Mouse (Mus musculus): ENCODE measurements around the gene Nsun7. TPM values are rescaled to one million over a fixed set of nuclear protein-coding genes. Genes with fewer than 3 reads are reported as not detected.

The Nsun7 gene
- polyA plus RNA-seq, 1 experiment from 2014 or later: 0.38 TPM

DNA sequence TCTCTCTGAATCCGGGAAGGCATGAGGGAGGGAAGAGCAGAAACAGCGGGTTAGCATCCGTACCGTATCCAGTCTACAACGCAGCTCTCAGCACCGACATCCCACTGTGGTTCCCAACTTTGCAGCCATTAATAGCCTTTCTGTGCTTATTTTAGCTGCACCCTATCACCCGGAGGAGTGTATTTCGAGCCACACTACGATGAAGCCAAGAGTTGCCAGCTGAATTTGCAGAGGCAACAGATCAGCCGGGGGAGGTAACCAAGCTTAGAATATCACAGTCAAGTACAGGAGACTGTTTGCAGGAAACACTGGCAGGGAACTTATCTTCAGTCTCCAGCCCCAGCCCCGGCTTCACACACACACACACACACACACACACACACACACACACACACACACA lies 63.9 kb downstream of the Nsun7 start:
- Histone ChIP-seq H3K27me3 (ENCODE audit: insufficient read depth, low read length) (no peaks in the 10 kb centered on the region), H3K4me3 (replicated peaks; ENCODE audit: low read depth, low read length) (no peak overlapping the region), H3K4me2 (ENCODE audit: low read length) (no peak overlapping the region), H3K9me3 (replicated peaks; ENCODE audit: low read length) (no peaks in the 10 kb centered on the region), H3K27ac (no peak overlapping the region), H3K4me1 (replicated peaks; ENCODE audit: insufficient read depth, low read length) (no peaks in the 10 kb centered on the region), H3K9ac (ENCODE audit: low read depth, low read length) (no peak overlapping the region), H3K36me3 (ENCODE audit: insufficient read depth, low read length) (no peaks in the 10 kb centered on the region)
- ATAC-seq (replicated peaks; ENCODE audit: low FRiP score, low read depth): no peak
- peak; percentile 54 for DNase-seq (ENCODE audit: low spot score)
- TF ChIP-seq CTCF (IDR thresholded peaks at IDR 0.05; ENCODE audit: low read depth): no peak
- 43% methylated on average over 11 of the region's 11 CpGs for WGBS

DNA sequence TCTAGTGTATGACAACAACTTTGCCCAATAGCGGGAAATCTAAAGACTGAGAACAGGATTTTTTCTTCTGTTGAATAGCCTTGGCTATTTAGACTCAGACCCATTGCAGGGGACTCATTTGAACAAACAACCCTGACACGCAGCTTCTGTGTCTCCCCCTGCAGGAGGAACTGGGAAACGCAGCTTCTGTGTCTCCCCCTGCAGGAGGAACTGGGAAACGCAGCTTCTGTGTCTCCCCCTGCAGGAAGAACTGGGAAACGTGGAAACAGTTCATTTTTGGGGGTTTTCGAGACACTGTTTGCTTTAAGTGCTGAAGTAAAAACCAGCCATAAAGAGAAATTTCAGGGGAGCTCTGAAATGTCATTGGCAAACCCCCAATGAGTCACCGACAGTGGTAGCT lies 66.7 kb downstream of the Nsun7 start:
- ATAC-seq (replicated peaks; ENCODE audit: low FRiP score, low read depth): no peak
- H3K27ac ChIP-seq: no peak overlapping the region
- 83% methylated on average over 7 of the region's 7 CpGs for WGBS

DNA sequence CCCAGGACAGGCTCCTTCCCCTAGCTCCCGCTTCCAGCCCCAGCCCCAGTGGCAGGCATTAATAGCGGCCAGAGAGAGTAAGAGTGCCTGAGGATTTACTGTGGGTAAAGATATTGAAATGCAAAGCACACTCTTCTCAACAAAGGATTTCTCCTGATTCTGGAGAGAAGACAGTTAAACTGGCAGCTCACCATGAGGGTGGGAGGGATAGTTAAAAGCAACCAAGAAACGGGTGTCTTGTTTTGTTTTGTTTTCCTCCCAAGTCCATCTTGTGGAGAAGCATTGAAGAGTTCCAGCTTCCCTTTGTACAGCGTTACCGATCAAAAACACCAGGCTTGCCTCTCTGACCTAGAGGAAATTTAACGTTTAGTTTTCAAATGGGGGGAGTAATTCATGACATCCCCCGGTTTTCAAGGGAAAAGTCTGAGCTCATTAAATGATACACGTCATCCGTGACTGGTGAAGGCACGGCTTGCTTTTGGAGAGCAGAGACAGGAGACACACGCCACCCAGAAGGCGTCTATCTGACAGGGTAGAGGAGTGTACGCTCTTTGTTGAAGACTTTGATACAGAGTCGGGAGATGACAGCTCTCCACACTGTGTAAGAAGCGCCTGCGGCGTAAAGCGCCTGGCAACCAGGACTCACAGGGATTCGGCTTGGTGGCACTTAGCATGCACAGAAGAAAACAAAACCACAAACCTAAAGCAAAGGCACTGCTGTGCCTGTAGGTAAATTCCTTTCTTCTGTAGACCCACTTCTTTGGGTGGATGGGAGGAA lies 68.4 kb downstream of the Nsun7 start:
- H3K4me2 ChIP-seq (ENCODE audit: low read length): peak overlapping the region; percentile 32
- no peak overlapping the region for H3K4me3 ChIP-seq (replicated peaks; ENCODE audit: low read depth, low read length)

More for the DNA sequence above, 66.7 kb downstream of the Nsun7 start:
- H3K4me3 ChIP-seq (replicated peaks; ENCODE audit: low read depth, low read length): no peak overlapping the region
- no peak overlapping the region for H3K4me2 ChIP-seq (ENCODE audit: low read length)
- no peaks in the 10 kb centered on the region for H3K4me1 ChIP-seq (replicated peaks; ENCODE audit: insufficient read depth, low read length)
- TF ChIP-seq CTCF (IDR thresholded peaks at IDR 0.05; ENCODE audit: low read depth): peak; percentile 94
- no peak overlapping the region for H3K9ac ChIP-seq (ENCODE audit: low read depth, low read length)
- no peaks in the 10 kb centered on the region for H3K9me3 ChIP-seq (replicated peaks; ENCODE audit: low read length)
- DNase-seq (ENCODE audit: low spot score): no peak
- no peaks in the 10 kb centered on the region for H3K27me3 ChIP-seq (ENCODE audit: insufficient read depth, low read length)
- H3K36me3 ChIP-seq (ENCODE audit: insufficient read depth, low read length): no peaks in the 10 kb centered on the region

DNA sequence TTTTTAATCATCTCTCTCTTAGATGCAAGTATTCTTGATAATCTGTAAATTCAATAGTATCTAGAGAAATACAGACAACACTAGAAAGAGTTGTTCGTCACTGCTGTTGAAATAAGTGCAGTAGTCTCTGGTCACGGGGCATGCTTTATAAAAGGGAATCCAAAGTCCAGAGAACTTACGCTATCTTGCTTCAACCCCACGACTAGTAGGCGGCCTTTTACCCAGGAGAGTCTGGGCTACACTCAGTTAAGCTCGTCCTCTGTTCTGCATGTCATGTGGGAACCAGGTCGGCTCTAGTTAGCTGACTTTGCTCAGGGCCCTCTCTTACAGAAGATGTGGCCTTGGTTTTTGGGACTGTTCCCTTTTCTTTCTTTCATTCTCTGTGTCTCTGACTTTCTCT lies 69.1 kb downstream of the Nsun7 start:
- H3K9me3 ChIP-seq (replicated peaks; ENCODE audit: low read length): no peaks in the 10 kb centered on the region
- ATAC-seq (replicated peaks; ENCODE audit: low FRiP score, low read depth) (peak; percentile 48; the same call in 1 of the 2 replicates), DNase-seq (ENCODE audit: low spot score) (no peak)
- H3K27me3 ChIP-seq (ENCODE audit: insufficient read depth, low read length): no peaks in the 10 kb centered on the region
- WGBS: 75% methylated on average over 7 of the region's 7 CpGs
- H3K9ac ChIP-seq (ENCODE audit: low read depth, low read length): no peak overlapping the region
- no peak overlapping the region for H3K27ac ChIP-seq
- H3K4me1 ChIP-seq (replicated peaks; ENCODE audit: insufficient read depth, low read length): no peaks in the 10 kb centered on the region
- no peak for TF ChIP-seq CTCF (IDR thresholded peaks at IDR 0.05; ENCODE audit: low read depth)
- no peak overlapping the region for H3K4me2 ChIP-seq (ENCODE audit: low read length)
- H3K4me3 ChIP-seq (replicated peaks; ENCODE audit: low read depth, low read length): no peak overlapping the region
- no peaks in the 10 kb centered on the region for H3K36me3 ChIP-seq (ENCODE audit: insufficient read depth, low read length)

More for the DNA sequence above, 68.4 kb downstream of the Nsun7 start:
- H3K9me3 ChIP-seq (replicated peaks; ENCODE audit: low read length): no peaks in the 10 kb centered on the region
- no peaks in the 10 kb centered on the region for H3K4me1 ChIP-seq (replicated peaks; ENCODE audit: insufficient read depth, low read length)
- H3K9ac ChIP-seq (ENCODE audit: low read depth, low read length): no peak overlapping the region
- H3K27ac ChIP-seq: no peak overlapping the region
- ATAC-seq (replicated peaks; ENCODE audit: low FRiP score, low read depth): no peak
- H3K36me3 ChIP-seq (ENCODE audit: insufficient read depth, low read length): no peaks in the 10 kb centered on the region
- DNase-seq (ENCODE audit: low spot score): peak; percentile 72
- TF ChIP-seq CTCF (IDR thresholded peaks at IDR 0.05; ENCODE audit: low read depth): no peak
- 30% methylated on average over 19 of the region's 19 CpGs for WGBS
- H3K27me3 ChIP-seq (ENCODE audit: insufficient read depth, low read length): no peaks in the 10 kb centered on the region

DNA sequence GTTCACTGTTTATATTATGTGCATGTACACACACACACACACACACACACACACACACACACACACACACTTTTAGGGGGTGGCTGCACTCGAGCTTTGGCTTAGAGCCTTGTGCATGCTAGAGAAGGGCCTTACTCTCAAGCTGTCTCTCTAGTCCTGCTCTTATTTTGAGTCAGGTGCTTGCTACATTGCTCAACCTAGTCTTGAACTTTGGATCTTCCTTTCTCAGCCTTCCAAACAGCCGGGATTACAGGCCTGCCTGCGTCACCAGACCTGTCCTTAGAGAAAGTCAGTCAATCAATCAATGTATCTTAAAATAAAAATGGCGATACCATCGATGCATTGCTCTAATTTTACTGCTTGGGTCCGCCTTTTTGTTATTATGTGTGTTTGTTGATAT lies 71.1 kb downstream of the Nsun7 start:
- no peak overlapping the region for H3K4me3 ChIP-seq (replicated peaks; ENCODE audit: low read depth, low read length)
- no peaks in the 10 kb centered on the region for H3K36me3 ChIP-seq (ENCODE audit: insufficient read depth, low read length)
- H3K27ac ChIP-seq: no peak overlapping the region
- H3K9me3 ChIP-seq (replicated peaks; ENCODE audit: low read length): no peaks in the 10 kb centered on the region
- no peak for TF ChIP-seq CTCF (IDR thresholded peaks at IDR 0.05; ENCODE audit: low read depth)
- H3K27me3 ChIP-seq (ENCODE audit: insufficient read depth, low read length): no peaks in the 10 kb centered on the region
- H3K4me1 ChIP-seq (replicated peaks; ENCODE audit: insufficient read depth, low read length): no peaks in the 10 kb centered on the region
- H3K4me2 ChIP-seq (ENCODE audit: low read length): no peak overlapping the region
- ATAC-seq (replicated peaks; ENCODE audit: low FRiP score, low read depth) (no peak; the same call in 1 of the 2 replicates), DNase-seq (ENCODE audit: low spot score) (no peak)
- 90% methylated on average over 6 of the region's 6 CpGs for WGBS
- no peak overlapping the region for H3K9ac ChIP-seq (ENCODE audit: low read depth, low read length)

DNA sequence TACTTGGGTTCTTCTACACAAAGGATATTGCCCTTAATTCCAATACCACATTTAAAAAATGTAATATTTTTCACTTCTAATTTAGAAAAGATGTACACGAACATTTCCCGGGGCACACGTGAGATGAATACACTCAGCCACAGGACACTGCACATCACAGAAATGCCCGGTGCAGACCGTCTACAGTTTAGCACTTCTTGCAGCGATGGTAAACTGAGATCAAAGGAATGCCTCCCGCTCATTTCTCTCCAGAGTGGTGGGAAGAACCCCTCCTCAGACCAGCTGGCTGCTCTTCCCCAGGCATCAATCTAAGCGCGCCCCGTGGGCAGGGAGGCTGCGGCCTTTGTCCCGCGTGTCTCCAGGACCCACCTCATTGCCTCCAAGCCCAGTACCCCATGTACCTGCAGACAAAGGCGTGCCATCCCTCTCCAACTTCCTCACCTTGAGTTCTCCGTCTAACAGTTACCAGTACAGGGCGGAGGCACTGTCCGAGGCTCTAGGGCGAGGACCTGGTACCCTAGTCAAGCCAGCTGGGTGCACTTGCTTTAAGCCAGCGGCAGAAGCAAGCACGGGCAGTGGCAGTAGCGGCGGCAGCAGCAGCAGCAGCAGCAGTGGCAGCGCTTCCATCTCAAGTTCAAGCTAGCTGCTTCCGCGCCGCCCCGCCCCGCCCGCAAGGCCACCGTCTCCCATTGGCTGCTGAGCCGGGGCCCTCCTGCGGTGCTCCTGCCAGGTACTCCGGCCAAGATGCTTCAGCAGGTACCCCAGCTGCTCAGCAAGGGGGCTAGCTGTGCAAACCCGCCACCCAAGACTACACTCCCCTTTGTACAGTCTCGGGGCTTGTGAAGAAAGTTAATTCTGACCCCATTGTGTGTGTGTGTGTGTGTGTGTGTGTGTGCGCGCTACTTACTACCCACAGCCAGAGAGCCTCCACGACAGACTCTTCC lies 77.6 kb downstream of the Nsun7 start:
- Histone ChIP-seq H3K9ac (ENCODE audit: low read depth, low read length) (no peak overlapping the region), H3K36me3 (ENCODE audit: insufficient read depth, low read length) (no peaks in the 10 kb centered on the region), H3K4me1 (replicated peaks; ENCODE audit: insufficient read depth, low read length) (peaks cover 11% of the 10 kb centered on the region; the same call in 1 of the 2 replicates), H3K27me3 (ENCODE audit: insufficient read depth, low read length) (no peaks in the 10 kb centered on the region), H3K27ac (no peak overlapping the region), H3K4me3 (replicated peaks; ENCODE audit: low read depth, low read length) (peak overlapping the region; percentile 25), H3K9me3 (replicated peaks; ENCODE audit: low read length) (no peaks in the 10 kb centered on the region), H3K4me2 (ENCODE audit: low read length) (peak overlapping the region; percentile 66)
- no peak for TF ChIP-seq CTCF (IDR thresholded peaks at IDR 0.05; ENCODE audit: low read depth)
- 9% methylated on average over 34 of the region's 38 CpGs for WGBS
- peak; percentile 70 for DNase-seq (ENCODE audit: low spot score)
- ATAC-seq (replicated peaks; ENCODE audit: low FRiP score, low read depth): peak; percentile 80

Measured in kidney, postnatal 0 days (tissue).